Mouse (Mus musculus): ENCODE data around the gene Gm42715.

- TF ChIP-seq POLR2A (IDR thresholded peaks at IDR 0.05; ENCODE audit: borderline replicate concordance, control insufficient read depth, low read depth, low read length), result no peak
- TF ChIP-seq CTCF (IDR thresholded peaks at IDR 0.05; ENCODE audit: control insufficient read depth, insufficient read depth, low read length), result no peak
Measured at GRCm38 (mm10) chr7:127497382-127497781, 22.0 kb upstream of the Gm42715 start.

Data from bone marrow, adult 2 months (tissue).